Mouse (Mus musculus): ENCODE data around the gene Apol11a. TPM values are rescaled to one million over a fixed set of nuclear protein-coding genes. Genes with fewer than 3 reads are reported as not detected.
"Not testable (repeated sequence)": the region's sequence is repeated elsewhere in the genome, so short reads cannot be mapped to it uniquely, and the experiment has no call there.

The Apol11a gene
- polyA plus RNA-seq, 2 experiments, result not detected

DNA sequence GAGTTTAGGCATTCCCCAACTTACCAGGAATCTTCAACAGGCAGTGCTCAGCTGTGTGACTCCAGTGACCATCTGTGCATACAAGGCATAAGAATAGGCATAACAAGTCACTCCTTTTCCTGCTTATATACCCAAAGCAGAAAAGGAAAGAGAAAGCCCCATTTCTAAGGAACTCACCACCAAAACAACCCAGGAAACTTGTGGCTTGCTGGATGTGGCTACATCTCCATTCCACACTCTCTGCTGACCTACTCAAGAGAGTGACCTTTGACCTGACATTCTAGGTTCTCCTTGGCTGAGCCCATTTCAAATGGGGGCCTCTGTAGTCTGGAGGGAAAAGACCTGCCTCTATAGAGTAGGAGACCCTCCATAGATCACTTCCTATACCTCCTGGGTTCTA lies 25.1 kb downstream of the Apol11a start, which contains the start of gene Apol7c:
Gene Apol7c (minus strand): TSS at position 101 of the 400 bp plus-strand sequence.
- H3K4me3 ChIP-seq (replicated peaks; ENCODE audit: low read length), result no peak within 1 kb of the TSS
- no peak within 1 kb of the TSS for H3K27ac ChIP-seq (replicated peaks; ENCODE audit: low read depth, low read length)
- H3K4me1 ChIP-seq (ENCODE audit: control insufficient read depth, insufficient read depth, low read length), result no peaks in the 10 kb centered on the region
- no peak within 1 kb of the TSS for H3K4me2 ChIP-seq (replicated peaks; ENCODE audit: low read depth, low read length, severe bottlenecking)
- TF ChIP-seq POLR2A (IDR thresholded peaks at IDR 0.05; ENCODE audit: borderline replicate concordance, extremely low read depth, insufficient read depth, insufficient read length), result no peak
- ATAC-seq (ENCODE audit: low FRiP score, low read depth), result no peak
- no peaks in the 10 kb centered on the region for H3K9me3 ChIP-seq (ENCODE audit: control insufficient read depth, low read length)
- H3K27me3 ChIP-seq (ENCODE audit: control insufficient read depth, insufficient read depth, low read length), result no peaks in the 10 kb centered on the region
- no peak for DNase-seq (ENCODE audit: low spot score)
- no peaks in the 10 kb centered on the region for H3K36me3 ChIP-seq (ENCODE audit: control insufficient read depth, insufficient read depth, low read length)
- no peak within 1 kb of the TSS for H3K9ac ChIP-seq (ENCODE audit: low read depth, low read length, severe bottlenecking)

- not testable (repeated sequence) for H3K9ac ChIP-seq (ENCODE audit: low read depth, low read length, severe bottlenecking); H3K36me3 ChIP-seq (ENCODE audit: control insufficient read depth, insufficient read depth, low read length); H3K9me3 ChIP-seq (ENCODE audit: control insufficient read depth, low read length); ATAC-seq (ENCODE audit: low FRiP score, low read depth); DNase-seq (ENCODE audit: low spot score); H3K4me3 ChIP-seq (replicated peaks; ENCODE audit: low read length); H3K27me3 ChIP-seq (ENCODE audit: control insufficient read depth, insufficient read depth, low read length); H3K27ac ChIP-seq (replicated peaks; ENCODE audit: low read depth, low read length); H3K4me1 ChIP-seq (ENCODE audit: control insufficient read depth, insufficient read depth, low read length); H3K4me2 ChIP-seq (replicated peaks; ENCODE audit: low read depth, low read length, severe bottlenecking)
- WGBS, result 57% methylated on average over 1 of the region's 1 CpGs
Observed at GRCm38 (mm10) chr15:77539221-77539620, 31.1 kb downstream of the Apol11a start.

- H3K4me3 ChIP-seq (replicated peaks; ENCODE audit: low read length), result no peak within 1 kb of the TSS
- no peaks in the 10 kb centered on the region for H3K27me3 ChIP-seq (ENCODE audit: control insufficient read depth, insufficient read depth, low read length)
- no peaks in the 10 kb centered on the region for H3K36me3 ChIP-seq (ENCODE audit: control insufficient read depth, insufficient read depth, low read length)
- H3K4me2 ChIP-seq (replicated peaks; ENCODE audit: low read depth, low read length, severe bottlenecking), result no peak within 1 kb of the TSS
- no peak within 1 kb of the TSS for H3K9ac ChIP-seq (ENCODE audit: low read depth, low read length, severe bottlenecking)
- no peak for ATAC-seq (ENCODE audit: low FRiP score, low read depth)
- TF ChIP-seq POLR2A (IDR thresholded peaks at IDR 0.05; ENCODE audit: borderline replicate concordance, extremely low read depth, insufficient read depth, insufficient read length), result no peak
- no peak for DNase-seq (ENCODE audit: low spot score)
- no peaks in the 10 kb centered on the region for H3K4me1 ChIP-seq (ENCODE audit: control insufficient read depth, insufficient read depth, low read length)
- no peaks in the 10 kb centered on the region for H3K9me3 ChIP-seq (ENCODE audit: control insufficient read depth, low read length)
- H3K27ac ChIP-seq (replicated peaks; ENCODE audit: low read depth, low read length), result no peak within 1 kb of the TSS
Observed at GRCm38 (mm10) chr15:77561792-77562191, 53.7 kb downstream of the Apol11a start, which contains the start of gene 1700025B11Rik. Gene 1700025B11Rik, minus strand, starts transcription at chr15:77561892.

DNA sequence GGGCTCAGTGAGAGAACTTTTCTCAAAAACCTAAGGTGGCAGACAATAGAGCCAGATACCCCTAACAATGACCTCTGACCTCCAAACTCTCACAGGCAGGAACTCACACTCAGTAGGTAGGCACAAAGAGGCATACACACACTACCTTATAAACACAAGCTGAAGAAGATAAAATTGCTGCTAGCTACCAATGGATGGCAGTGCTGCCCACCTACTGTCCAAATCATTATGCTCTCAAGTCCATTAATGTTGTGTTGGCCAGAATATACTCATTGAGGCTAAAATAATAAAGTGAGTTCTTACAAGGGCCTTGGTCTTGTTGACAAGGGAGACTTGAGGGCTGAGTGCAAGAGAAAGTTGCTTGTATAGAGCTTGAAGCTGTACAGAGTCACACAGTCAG lies 55.1 kb downstream of the Apol11a start:
- no peaks in the 10 kb centered on the region for H3K36me3 ChIP-seq (ENCODE audit: control insufficient read depth, insufficient read depth, low read length)
- TF ChIP-seq POLR2A (IDR thresholded peaks at IDR 0.05; ENCODE audit: borderline replicate concordance, extremely low read depth, insufficient read depth, insufficient read length), result no peak
- no peak for ATAC-seq (ENCODE audit: low FRiP score, low read depth)

More for the DNA sequence above, 55.1 kb downstream of the Apol11a start:
- no peak overlapping the region for H3K4me2 ChIP-seq (replicated peaks; ENCODE audit: low read depth, low read length, severe bottlenecking)
- DNase-seq (ENCODE audit: low spot score), result no peak
- H3K9ac ChIP-seq (ENCODE audit: low read depth, low read length, severe bottlenecking), result no peak overlapping the region
- no peaks in the 10 kb centered on the region for H3K4me1 ChIP-seq (ENCODE audit: control insufficient read depth, insufficient read depth, low read length)
- H3K9me3 ChIP-seq (ENCODE audit: control insufficient read depth, low read length), result no peaks in the 10 kb centered on the region
- no peak overlapping the region for H3K4me3 ChIP-seq (replicated peaks; ENCODE audit: low read length)
- H3K27ac ChIP-seq (replicated peaks; ENCODE audit: low read depth, low read length), result no peak overlapping the region
- no peaks in the 10 kb centered on the region for H3K27me3 ChIP-seq (ENCODE audit: control insufficient read depth, insufficient read depth, low read length)

Other genes with a start within 250 kb of the Apol11a start
- gene Rbfox2, start 201.3 kb upstream of the Apol11a start, polyA plus RNA-seq (2012; rRNA removed), result 189 and 205 TPM in 2 replicates
- 94.7 and 101 TPM in 2 replicates for gene Rbfox2, start 201.3 kb upstream of the Apol11a start, polyA plus RNA-seq (2014; fragmentation: Nextera tagmentation; extraction: Ambion mirVana)
- gene Apol7a, start 109.2 kb upstream of the Apol11a start, polyA plus RNA-seq (2012; rRNA removed), result 0.45 and 0.50 TPM in 2 replicates
- 0.22 and 0.23 TPM in 2 replicates for gene Apol7a, start 109.2 kb upstream of the Apol11a start, polyA plus RNA-seq (2014; fragmentation: Nextera tagmentation; extraction: Ambion mirVana)
- 0.06 and 0.35 TPM in 2 replicates for gene Apol9a, start 97.1 kb upstream of the Apol11a start, polyA plus RNA-seq (2012; rRNA removed)
- gene Apol9a, start 97.1 kb upstream of the Apol11a start, polyA plus RNA-seq (2014; fragmentation: Nextera tagmentation; extraction: Ambion mirVana), result not detected in 2 replicates
- 0.06 TPM in 2 replicates for gene Apol7b, start 60.8 kb upstream of the Apol11a start, polyA plus RNA-seq (2012; rRNA removed)
- gene Apol7b, start 60.8 kb upstream of the Apol11a start, polyA plus RNA-seq (2014; fragmentation: Nextera tagmentation; extraction: Ambion mirVana), result not detected in 2 replicates
- not detected in 2 replicates for gene Apol10a, start 31.2 kb upstream of the Apol11a start, polyA plus RNA-seq (2012; rRNA removed)
- not detected in 2 replicates for gene Apol10a, start 31.2 kb upstream of the Apol11a start, polyA plus RNA-seq (2014; fragmentation: Nextera tagmentation; extraction: Ambion mirVana)
- gene Apol7c, start 25.0 kb downstream of the Apol11a start, polyA plus RNA-seq (2012; rRNA removed), result 0.03 TPM in 1 of 2 replicates, not detected in the other
- not detected in 2 replicates for gene Apol7c, start 25.0 kb downstream of the Apol11a start, polyA plus RNA-seq (2014; fragmentation: Nextera tagmentation; extraction: Ambion mirVana)
- gene 1700025B11Rik, start 53.6 kb downstream of the Apol11a start, polyA plus RNA-seq (2012; rRNA removed), result not detected in 2 replicates
- gene 1700025B11Rik, start 53.6 kb downstream of the Apol11a start, polyA plus RNA-seq (2014; fragmentation: Nextera tagmentation; extraction: Ambion mirVana), result not detected in 2 replicates
- gene Apol10b, start 87.9 kb downstream of the Apol11a start, polyA plus RNA-seq (2012; rRNA removed), result 0.04 and 0.16 TPM in 2 replicates
- gene Apol10b, start 87.9 kb downstream of the Apol11a start, polyA plus RNA-seq (2014; fragmentation: Nextera tagmentation; extraction: Ambion mirVana), result 0.12 TPM in 1 of 2 replicates, not detected in the other
- gene Gm36245, start 91.0 kb downstream of the Apol11a start, polyA plus RNA-seq (2012; rRNA removed), result not detected in 2 replicates
- gene Gm36245, start 91.0 kb downstream of the Apol11a start, polyA plus RNA-seq (2014; fragmentation: Nextera tagmentation; extraction: Ambion mirVana), result not detected in 2 replicates
- gene Apol11b, start 135.0 kb downstream of the Apol11a start, polyA plus RNA-seq (2012; rRNA removed), result 0.03 TPM in 1 of 2 replicates, not detected in the other
- not detected in 2 replicates for gene Apol11b, start 135.0 kb downstream of the Apol11a start, polyA plus RNA-seq (2014; fragmentation: Nextera tagmentation; extraction: Ambion mirVana)
- 0.16 and 0.27 TPM in 2 replicates for gene Apol7e, start 190.6 kb downstream of the Apol11a start, polyA plus RNA-seq (2012; rRNA removed)
- 0.22 TPM in 1 of 2 replicates, not detected in the other for gene Apol7e, start 190.6 kb downstream of the Apol11a start, polyA plus RNA-seq (2014; fragmentation: Nextera tagmentation; extraction: Ambion mirVana)
- 0.09 and 0.22 TPM in 2 replicates for gene Apol9b, start 220.8 kb downstream of the Apol11a start, polyA plus RNA-seq (2012; rRNA removed)
- gene Apol9b, start 220.8 kb downstream of the Apol11a start, polyA plus RNA-seq (2014; fragmentation: Nextera tagmentation; extraction: Ambion mirVana), result 0.12 TPM in 1 of 2 replicates, not detected in the other
- gene Apol8, start 248.7 kb downstream of the Apol11a start, polyA plus RNA-seq (2012; rRNA removed), result 0.14 and 0.19 TPM in 2 replicates
- gene Apol8, start 248.7 kb downstream of the Apol11a start, polyA plus RNA-seq (2014; fragmentation: Nextera tagmentation; extraction: Ambion mirVana), result not detected in 2 replicates